Mouse (Mus musculus) limb, embryonic 11.5 days (tissue): ENCODE measurements around the gene Rimbp2. TPM values are rescaled to one million over a fixed set of nuclear protein-coding genes. Genes with fewer than 3 reads are reported as not detected.

ENCODE experiments used
- ATAC-seq: fragments of 200-750 bp; cut with Nextera tagmentation; 2 replicates; pipeline ENCODE4 v1.8.0; 2017; ENCODE audit warnings: low read depth; ENCODE audit not compliant: insufficient number of reproducible peaks, low FRiP score, low TSS enrichment
- DNase-seq: peaks from one replicate; pipeline ENCODE4 v3.0.0-alpha.2; 2015; ENCODE audit warnings: low spot score
- H3K27ac ChIP-seq: fragments of 300-500 bp; sonication (generic); replicated peaks from 2 replicates; pipeline ENCODE4 v1.5.1; 2014; ENCODE audit warnings: low read depth, mild to moderate bottlenecking, low read length
- H3K27me3 ChIP-seq: fragments of 300-500 bp; sonication (generic); 2 replicates; pipeline ENCODE4 v1.6.1; 2014; ENCODE audit warnings: mild to moderate bottlenecking, low read length, mixed read lengths; ENCODE audit not compliant: control insufficient read depth, insufficient read depth
- H3K36me3 ChIP-seq: fragments of 300-500 bp; sonication (generic); 2 replicates; pipeline ENCODE4 v1.6.1; 2014; ENCODE audit warnings: mild to moderate bottlenecking, low read length, moderate library complexity, mixed read lengths; ENCODE audit not compliant: control insufficient read depth, insufficient read depth
- H3K4me1 ChIP-seq: fragments of 300-500 bp; sonication (generic); 2 replicates; pipeline ENCODE4 v1.6.1; 2014; ENCODE audit warnings: low read length, mixed read lengths; ENCODE audit not compliant: control insufficient read depth, insufficient read depth
- H3K4me2 ChIP-seq: fragments of 300-500 bp; sonication (generic); 2 replicates; pipeline ENCODE4 v1.6.1; 2014; ENCODE audit warnings: low read depth, mild to moderate bottlenecking, moderate library complexity; ENCODE audit not compliant: severe bottlenecking
- H3K4me3 ChIP-seq: fragments of 300-500 bp; sonication (generic); 2 replicates; pipeline ENCODE4 v1.5.1; 2014; ENCODE audit warnings: low read depth, low read length
- H3K9ac ChIP-seq: fragments of 300-500 bp; sonication (generic); 2 replicates; pipeline ENCODE4 v1.6.1; 2014; ENCODE audit warnings: mild to moderate bottlenecking, low read length
- H3K9me3 ChIP-seq: fragments of 300-500 bp; sonication (generic); 2 replicates; pipeline ENCODE4 v1.6.1; 2016; ENCODE audit warnings: low read length; ENCODE audit not compliant: control insufficient read depth
- WGBS: fragments of 180-500 bp; shearing (Covaris S2); extraction: QIAGEN DNeasy Blood & Tissue Kit; methylation state at CpG from one replicate; pipeline ENCODE4 v1.1.7; 2014; 5-methylcytosine and 5-hydroxymethylcytosine counted together
- polyA plus RNA-seq: library from polyadenylated mRNA; unstranded; fragments of >200 nt; fragmentation: Nextera tagmentation; extraction: Ambion mirVana; gene quantifications from 2 replicates; pipeline ENCODE4 v1.2.1, GENCODE M21; 2014

The Rimbp2 gene
- polyA plus RNA-seq, result 0.09 and 0.11 TPM in 2 replicates

- no peak within 1 kb of the TSS for H3K27ac ChIP-seq
- no peaks in the 10 kb centered on the region for H3K4me1 ChIP-seq
- H3K9me3 ChIP-seq, result no peaks in the 10 kb centered on the region
- ATAC-seq (peak; percentile 37; the same call in 1 of the 2 replicates), DNase-seq (peak; percentile 72)
- peaks cover 14% of the 10 kb centered on the region; the same call in 1 of the 2 replicates for H3K27me3 ChIP-seq
- H3K4me2 ChIP-seq, result peak within 1 kb of the TSS; percentile 72
- WGBS, result 12% methylated on average over 17 of the region's 17 CpGs
- no peaks in the 10 kb centered on the region for H3K36me3 ChIP-seq
- H3K4me3 ChIP-seq, result peak within 1 kb of the TSS; percentile 35
- no peak within 1 kb of the TSS for H3K9ac ChIP-seq
Measured at GRCm38 (mm10) chr5:128953278-128954070, at the start of gene Rimbp2. TSS of gene Rimbp2 (minus strand) at chr5:128953486.

- no peak overlapping the region for H3K4me2 ChIP-seq
- ATAC-seq (no peak), DNase-seq (no peak)
- no peak overlapping the region for H3K9ac ChIP-seq
- WGBS, result 58% methylated on average over 14 of the region's 14 CpGs
- H3K27ac ChIP-seq, result no peak overlapping the region
- peaks cover 5% of the 10 kb centered on the region; the same call in 1 of the 2 replicates for H3K36me3 ChIP-seq
- H3K27me3 ChIP-seq, result no peaks in the 10 kb centered on the region
- H3K9me3 ChIP-seq, result no peaks in the 10 kb centered on the region
- peaks cover 7% of the 10 kb centered on the region; the same call in 1 of the 2 replicates for H3K4me1 ChIP-seq
- no peak overlapping the region for H3K4me3 ChIP-seq
Measured at GRCm38 (mm10) chr5:129002571-129003011, 49.3 kb upstream of the Rimbp2 start.

- DNase-seq (no peak), ATAC-seq (no peak)
- 54% methylated on average over 8 of the region's 8 CpGs for WGBS
- H3K27me3 ChIP-seq, result no peaks in the 10 kb centered on the region
- H3K9ac ChIP-seq, result no peak overlapping the region
- H3K4me3 ChIP-seq, result no peak overlapping the region
- no peak overlapping the region for H3K4me2 ChIP-seq
- H3K27ac ChIP-seq, result no peak overlapping the region
- H3K36me3 ChIP-seq, result peaks cover 5% of the 10 kb centered on the region; the same call in 1 of the 2 replicates
- H3K4me1 ChIP-seq, result peaks cover 4% of the 10 kb centered on the region; the same call in 1 of the 2 replicates
- no peaks in the 10 kb centered on the region for H3K9me3 ChIP-seq
Measured at GRCm38 (mm10) chr5:129000706-129001468, 47.6 kb upstream of the Rimbp2 start.

- Histone ChIP-seq H3K4me1 (no peaks in the 10 kb centered on the region), H3K4me2 (no peak overlapping the region), H3K4me3 (no peak overlapping the region), H3K36me3 (peaks cover 4% of the 10 kb centered on the region; the same call in 1 of the 2 replicates), H3K9ac (no peak overlapping the region), H3K27ac (no peak overlapping the region), H3K9me3 (no peaks in the 10 kb centered on the region), H3K27me3 (no peaks in the 10 kb centered on the region)
- ATAC-seq (no peak), DNase-seq (no peak)
- WGBS, result 82% methylated on average over 19 of the region's 19 CpGs
Measured at GRCm38 (mm10) chr5:128987141-128987954, 34.1 kb upstream of the Rimbp2 start.

GRCm38 (mm10) chr5:128985946-128986345 is 32.7 kb upstream of the Rimbp2 start:
- Histone ChIP-seq H3K9me3 (no peaks in the 10 kb centered on the region), H3K27me3 (no peaks in the 10 kb centered on the region), H3K9ac (no peak overlapping the region), H3K4me3 (no peak overlapping the region), H3K36me3 (peaks cover 2% of the 10 kb centered on the region; the same call in 1 of the 2 replicates), H3K4me2 (no peak overlapping the region), H3K27ac (no peak overlapping the region), H3K4me1 (no peaks in the 10 kb centered on the region)
- WGBS, result 94% methylated on average over 13 of the region's 13 CpGs
- ATAC-seq (no peak), DNase-seq (no peak)

GRCm38 (mm10) chr5:128984536-128984935 is 31.2 kb upstream of the Rimbp2 start:
- ATAC-seq (no peak), DNase-seq (no peak)
- no peaks in the 10 kb centered on the region for H3K4me1 ChIP-seq
- 91% methylated on average over 6 of the region's 6 CpGs for WGBS
- H3K4me2 ChIP-seq, result no peak overlapping the region
- H3K27ac ChIP-seq, result no peak overlapping the region
- no peak overlapping the region for H3K9ac ChIP-seq
- no peak overlapping the region for H3K4me3 ChIP-seq
- no peaks in the 10 kb centered on the region for H3K27me3 ChIP-seq
- H3K9me3 ChIP-seq, result no peaks in the 10 kb centered on the region
- peaks cover 2% of the 10 kb centered on the region; the same call in 1 of the 2 replicates for H3K36me3 ChIP-seq

GRCm38 (mm10) chr5:128981607-128982006 is 28.3 kb upstream of the Rimbp2 start:
- no peak overlapping the region for H3K27ac ChIP-seq
- ATAC-seq, result peak; percentile 73
- H3K4me3 ChIP-seq, result no peak overlapping the region

GRCm38 (mm10) chr5:128980857-128981256 is 27.6 kb upstream of the Rimbp2 start:
- no peak overlapping the region for H3K4me3 ChIP-seq
- DNase-seq, result no peak
- no peaks in the 10 kb centered on the region for H3K9me3 ChIP-seq
- 68% methylated on average over 7 of the region's 7 CpGs for WGBS
- H3K4me1 ChIP-seq, result no peaks in the 10 kb centered on the region
- H3K36me3 ChIP-seq, result peaks cover 2% of the 10 kb centered on the region; the same call in 1 of the 2 replicates
- H3K9ac ChIP-seq, result no peak overlapping the region
- ATAC-seq, result no peak
- H3K27ac ChIP-seq, result no peak overlapping the region
- no peak overlapping the region for H3K4me2 ChIP-seq
- H3K27me3 ChIP-seq, result no peaks in the 10 kb centered on the region

More at GRCm38 (mm10) chr5:128981607-128982006, 28.3 kb upstream of the Rimbp2 start:
- Histone ChIP-seq H3K4me1 (no peaks in the 10 kb centered on the region), H3K9me3 (no peaks in the 10 kb centered on the region), H3K9ac (no peak overlapping the region), H3K36me3 (peaks cover 2% of the 10 kb centered on the region; the same call in 1 of the 2 replicates), H3K27me3 (no peaks in the 10 kb centered on the region), H3K4me2 (no peak overlapping the region)
- DNase-seq, result peak; percentile 85
- WGBS, result 27% methylated on average over 12 of the region's 12 CpGs
